Mouse (Mus musculus) right cerebral cortex, postnatal 10 days (tissue): ENCODE results near the gene Theg.

Source experiments
- DNase-seq, 2 experiments: peaks; one replicate each; pipeline ENCODE4 v3.0.0; 2021; ENCODE audit warnings: low spot score in 2 of 2

Gene Theg

GRCm38 (mm10) chr10:79537781-79538180 lies 49.4 kb downstream of the Theg start:
- DNase-seq: peak in 1 of 2 experiments; percentile 19

- peak in 1 of 2 experiments; percentile 20 for DNase-seq
Measured at GRCm38 (mm10) chr10:79537271-79537670, 49.9 kb downstream of the Theg start.

- peak in 1 of 2 experiments; percentile 20 for DNase-seq
Measured at GRCm38 (mm10) chr10:79536461-79537080, 50.6 kb downstream of the Theg start.

- DNase-seq: peak in 1 of 2 experiments; percentile 17
Measured at GRCm38 (mm10) chr10:79535431-79535830, 51.7 kb downstream of the Theg start.

GRCm38 (mm10) chr10:79534426-79534825 lies 52.7 kb downstream of the Theg start:
- peak; percentile 17 to 19 for DNase-seq

GRCm38 (mm10) chr10:79533126-79533911 lies 53.8 kb downstream of the Theg start, which contains the start of gene Plpp2:
TSS of gene Plpp2 (minus strand) at chr10:79533796.
- DNase-seq: peak; percentile 42 to 54

GRCm38 (mm10) chr10:79532678-79533077 lies 54.5 kb downstream of the Theg start:
- DNase-seq: peak; percentile 12 to 18

- DNase-seq: peak in 1 of 2 experiments; percentile 18
Measured at GRCm38 (mm10) chr10:79531593-79531992, 55.5 kb downstream of the Theg start.

GRCm38 (mm10) chr10:79530721-79531120 lies 56.4 kb downstream of the Theg start:
- peak in 1 of 2 experiments; percentile 22 for DNase-seq

GRCm38 (mm10) chr10:79530241-79530640 lies 56.9 kb downstream of the Theg start:
- peak in 1 of 2 experiments; percentile 12 for DNase-seq

GRCm38 (mm10) chr10:79528081-79528480 lies 59.0 kb downstream of the Theg start:
- no peak for DNase-seq

- no peak for DNase-seq
Measured at GRCm38 (mm10) chr10:79527453-79527845, 59.7 kb downstream of the Theg start.

GRCm38 (mm10) chr10:79526661-79527452 lies 60.3 kb downstream of the Theg start:
- no peak for DNase-seq
